Mouse (Mus musculus) urinary bladder, postnatal 25 days (tissue): ENCODE results near the gene Dnah17.
A peak's percentile ranks its signal among the peaks of the same experiment; 100 is the strongest.

Experiments used
- DNase-seq: peaks from one replicate; pipeline ENCODE4 v3.0.0; 2022; ENCODE audit warnings: low spot score

Gene Dnah17

DNA sequence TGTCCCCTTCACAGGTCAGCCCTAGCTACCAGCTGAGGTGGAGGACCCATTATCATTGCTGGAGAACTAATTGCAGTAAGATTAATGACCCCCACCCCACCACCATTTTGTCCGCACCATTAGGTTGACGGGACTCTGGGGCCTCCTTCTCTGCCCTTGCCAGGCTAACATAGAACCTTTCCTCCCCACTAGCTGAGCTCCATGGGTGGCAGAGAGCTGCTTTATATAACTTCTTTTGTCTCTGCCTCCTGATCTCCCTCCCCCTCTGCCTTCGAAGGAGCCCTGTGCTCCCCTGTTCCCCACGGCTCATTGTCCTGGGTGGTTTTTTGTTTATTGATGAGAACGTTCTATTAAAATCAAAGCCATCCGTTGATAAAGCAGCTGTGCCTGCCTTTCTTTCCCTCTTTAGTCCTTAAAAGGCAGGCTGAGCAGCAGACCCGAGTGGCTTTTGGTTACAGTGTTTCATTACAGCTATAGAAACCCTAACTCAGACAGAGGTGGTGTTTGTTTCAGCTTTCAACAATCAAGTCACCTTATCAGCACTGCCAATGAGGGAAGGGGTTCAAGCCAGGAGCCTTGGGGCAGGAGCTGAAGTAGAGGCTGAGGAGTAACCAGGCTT lies 12.2 kb upstream of the Dnah17 start:
- DNase-seq = no peak

DNA sequence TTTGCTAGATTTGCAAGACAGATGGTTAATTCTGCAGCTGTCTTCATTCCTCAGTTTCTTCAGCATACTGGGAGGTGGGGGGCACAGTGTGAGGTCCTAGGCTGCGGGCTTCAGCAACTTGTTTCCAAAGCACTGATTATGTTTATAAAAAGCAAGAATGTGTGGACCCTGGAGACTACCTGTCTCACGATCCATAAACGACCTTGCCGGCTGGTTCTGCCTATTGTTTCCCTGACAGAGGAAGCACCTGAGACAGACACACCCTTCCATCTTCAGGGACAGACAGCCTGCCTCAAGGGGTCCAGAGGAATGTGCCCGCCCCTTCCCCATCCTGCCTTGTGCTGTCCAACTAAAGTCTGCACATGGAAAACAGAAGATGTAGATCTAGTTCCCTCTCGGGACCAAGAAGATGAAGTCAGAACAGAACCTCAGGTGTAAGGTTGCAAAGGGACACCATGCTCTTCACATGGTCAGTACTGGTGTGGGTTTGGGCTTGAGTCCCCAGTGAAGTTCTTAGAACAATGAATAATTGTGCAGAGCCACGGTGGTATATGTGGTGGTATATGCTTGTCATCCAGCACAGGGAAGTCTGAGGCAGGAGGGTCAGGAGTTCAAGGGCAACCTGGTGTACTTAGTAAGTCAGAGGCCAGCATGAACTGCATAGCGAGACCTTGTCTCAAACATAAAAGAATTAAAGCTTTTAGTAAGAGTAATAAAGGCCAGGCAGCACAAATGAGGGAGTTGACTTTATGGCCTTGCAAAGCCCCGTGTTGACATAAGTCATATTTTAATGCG lies 10.5 kb upstream of the Dnah17 start:
- DNase-seq = no peak

DNA sequence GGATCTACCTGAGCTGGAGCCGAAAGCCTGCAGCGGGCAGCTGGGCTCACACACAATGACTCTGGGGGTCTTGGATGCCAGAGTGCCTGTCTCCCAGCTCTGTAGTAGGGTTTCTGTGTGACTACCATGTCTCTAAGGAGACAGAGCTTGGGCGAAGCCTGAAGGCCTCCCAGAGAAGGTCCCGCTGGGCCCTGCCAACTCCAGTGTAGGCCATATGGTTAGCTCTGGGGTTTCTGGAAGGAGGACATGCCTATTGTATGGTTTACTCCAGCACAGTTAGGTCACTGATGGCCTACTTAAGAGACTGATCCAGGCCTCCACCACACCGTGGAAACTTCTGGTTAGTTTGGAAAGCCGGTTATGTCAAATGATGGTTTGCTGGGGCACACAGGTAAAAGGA lies 7.9 kb upstream of the Dnah17 start:
- no peak for DNase-seq

DNA sequence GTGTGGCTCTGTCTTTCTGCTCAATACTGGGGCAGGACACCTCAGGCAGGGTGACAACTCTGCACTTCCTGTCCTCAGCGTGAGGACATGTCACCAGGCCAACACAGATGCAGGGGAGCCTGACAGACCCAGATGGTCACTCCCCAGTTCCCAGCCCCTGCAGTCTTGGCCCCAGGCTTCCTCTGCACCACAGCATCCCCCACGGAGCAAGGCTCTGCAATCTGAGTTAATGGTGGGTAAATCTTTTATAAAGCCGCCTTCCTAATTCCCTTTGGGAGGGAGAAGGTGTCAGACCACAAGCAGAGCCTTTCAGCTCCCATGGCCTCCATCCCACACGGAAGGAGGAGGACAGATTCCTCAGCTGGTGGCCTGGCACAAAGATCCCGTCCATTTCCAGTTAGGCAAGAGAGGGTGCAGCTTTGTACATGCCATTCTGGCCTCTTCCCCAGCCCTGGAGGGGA lies 5.8 kb upstream of the Dnah17 start:
- DNase-seq = no peak

DNA sequence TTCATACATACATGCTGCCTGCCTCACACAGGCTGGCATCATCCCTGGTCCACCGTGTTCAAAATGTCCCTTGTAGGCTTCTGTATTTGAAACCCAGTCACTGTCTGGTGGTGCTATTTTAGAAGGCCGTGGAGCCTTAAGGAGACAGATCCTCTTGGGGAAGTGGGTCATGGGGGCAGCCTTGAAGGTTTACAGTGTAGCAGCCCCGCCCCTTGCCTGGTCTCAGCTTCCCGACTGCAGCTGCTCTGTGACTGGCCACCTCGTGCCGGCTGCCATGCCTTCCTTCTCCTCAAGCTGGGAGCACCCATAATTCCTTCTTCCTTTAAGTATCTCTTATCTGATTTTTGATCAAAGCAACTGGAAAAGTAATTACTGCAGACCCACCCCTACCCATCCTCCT lies 4.8 kb upstream of the Dnah17 start:
- no peak for DNase-seq

DNA sequence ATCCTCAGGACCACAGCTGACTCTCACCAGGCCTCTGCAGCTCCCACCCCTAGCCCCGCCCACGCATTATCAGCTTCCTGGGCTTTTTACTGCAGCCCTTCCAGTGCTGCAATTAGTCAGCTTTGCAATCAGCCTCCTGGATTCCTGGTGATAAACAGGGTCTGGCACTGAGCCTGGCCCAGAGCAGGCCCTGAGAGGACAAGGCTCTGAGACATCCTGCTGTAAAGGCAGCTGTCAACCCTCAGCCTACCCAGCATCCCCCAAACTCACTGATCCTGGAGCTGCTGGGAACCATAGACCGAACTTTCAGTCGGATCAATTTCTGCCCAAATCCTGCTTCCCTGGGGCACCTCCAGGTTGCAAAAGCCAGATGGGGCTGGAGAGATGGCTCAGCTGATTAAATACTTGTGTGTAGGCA lies 3.3 kb upstream of the Dnah17 start:
- DNase-seq = no peak

DNA sequence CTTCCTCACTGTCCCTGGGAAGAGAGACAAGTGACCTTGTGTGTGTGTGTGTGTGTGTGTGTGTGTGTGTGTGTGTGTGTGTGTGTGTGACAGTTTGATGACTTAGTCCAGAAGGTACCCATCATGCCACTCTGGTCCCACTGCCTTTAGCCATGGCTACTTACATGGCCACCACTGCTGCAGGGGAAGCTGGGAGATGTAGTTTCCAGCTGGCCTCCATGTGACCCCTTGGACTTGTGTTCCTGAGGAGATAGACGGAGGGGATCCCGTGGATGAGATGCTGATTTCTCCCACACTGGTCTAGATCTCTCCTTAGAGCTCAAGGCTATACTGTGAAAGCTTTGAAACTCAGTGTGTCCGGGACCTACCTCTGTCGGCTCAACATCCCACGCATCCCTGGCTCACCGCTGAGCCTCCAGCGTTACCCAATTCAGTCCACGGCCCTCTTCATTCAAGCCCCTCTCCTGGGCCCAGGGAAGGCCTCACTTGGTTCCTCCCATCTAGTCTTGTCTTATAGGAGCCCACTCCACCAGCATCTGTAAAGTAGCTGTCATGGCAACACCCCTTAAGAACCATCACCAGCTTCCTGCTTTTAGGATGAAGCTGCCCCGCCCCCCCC lies 2.8 kb upstream of the Dnah17 start:
- DNase-seq = no peak

DNA sequence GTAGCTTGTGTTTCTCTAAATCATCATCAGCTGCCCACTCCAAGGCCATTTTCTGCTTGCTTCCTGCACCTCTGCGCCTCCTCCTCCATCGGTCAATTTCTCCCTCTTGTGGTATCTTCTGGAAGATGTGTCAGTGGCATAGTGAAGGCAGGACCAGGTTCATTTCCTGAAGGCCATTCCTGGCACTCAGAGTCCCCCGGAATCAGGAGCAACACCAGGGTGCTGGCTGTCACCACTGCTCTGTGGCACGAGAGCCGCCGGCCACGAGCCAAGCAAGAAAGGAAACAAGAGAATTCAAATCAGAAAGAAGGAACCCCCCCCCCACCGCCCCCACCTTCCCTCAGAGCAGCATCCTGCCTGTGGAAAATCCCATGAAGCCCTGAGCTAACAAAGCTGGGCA lies 1.7 kb upstream of the Dnah17 start:
- no peak for DNase-seq

DNA sequence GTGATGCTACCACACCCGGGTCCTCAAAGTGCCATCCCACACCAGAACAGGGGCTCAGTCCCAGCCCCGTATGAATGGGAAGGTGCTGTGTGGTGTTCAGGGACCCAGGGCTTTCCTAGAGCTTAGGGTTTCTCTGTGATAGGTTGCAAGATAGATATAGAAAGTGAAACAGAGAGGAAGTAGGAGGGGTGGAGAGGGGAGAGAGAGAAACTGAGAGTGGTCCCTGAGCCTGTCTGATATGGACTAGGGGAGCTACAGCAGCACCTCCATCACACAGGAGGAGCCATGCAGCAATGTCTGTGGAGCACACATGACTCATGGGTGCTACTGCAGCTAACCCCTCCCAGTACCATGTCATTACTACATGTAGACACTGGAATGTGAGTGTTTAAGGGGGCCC lies 622 bp downstream of the Dnah17 start:
- no peak for DNase-seq

DNA sequence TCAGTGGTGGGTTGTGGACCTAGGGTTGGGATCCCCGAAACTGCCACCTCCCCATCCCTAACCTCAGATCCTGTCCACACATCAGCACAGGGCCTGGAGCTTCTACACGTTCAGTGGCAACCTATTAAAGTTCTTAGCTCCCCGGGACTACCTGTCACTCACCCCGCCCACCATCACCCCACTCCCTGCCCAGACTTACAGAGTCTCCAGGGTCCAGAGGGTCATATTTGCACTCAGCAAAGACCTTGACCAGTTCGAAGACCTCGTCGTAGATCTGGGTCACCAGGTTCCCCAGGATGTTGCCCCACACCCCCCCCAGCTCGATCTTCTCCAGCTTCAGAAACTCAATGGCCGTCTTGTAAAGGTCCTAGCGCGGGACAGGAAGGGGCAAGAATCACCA lies 8.8 kb downstream of the Dnah17 start:
- DNase-seq = no peak

DNA sequence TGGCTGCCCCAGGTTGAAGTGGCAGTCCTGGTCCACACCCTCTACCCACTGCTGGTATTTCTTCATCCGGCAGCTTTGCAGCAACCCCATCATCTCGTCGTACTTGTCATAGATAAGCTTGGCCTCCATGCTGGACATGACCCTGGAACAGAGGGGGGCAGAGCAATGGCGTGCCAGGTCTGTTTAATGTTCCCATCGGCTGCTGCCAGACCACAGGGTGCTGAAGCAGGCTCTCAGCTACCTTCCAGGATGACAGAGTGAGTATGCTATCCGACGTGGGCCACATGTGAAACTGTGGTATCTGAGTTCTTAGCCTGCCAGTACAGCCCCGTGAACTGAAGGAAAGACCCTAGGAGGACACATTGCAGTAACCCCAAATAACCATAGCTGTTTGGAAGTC lies 11.7 kb downstream of the Dnah17 start:
- DNase-seq = no peak

DNA sequence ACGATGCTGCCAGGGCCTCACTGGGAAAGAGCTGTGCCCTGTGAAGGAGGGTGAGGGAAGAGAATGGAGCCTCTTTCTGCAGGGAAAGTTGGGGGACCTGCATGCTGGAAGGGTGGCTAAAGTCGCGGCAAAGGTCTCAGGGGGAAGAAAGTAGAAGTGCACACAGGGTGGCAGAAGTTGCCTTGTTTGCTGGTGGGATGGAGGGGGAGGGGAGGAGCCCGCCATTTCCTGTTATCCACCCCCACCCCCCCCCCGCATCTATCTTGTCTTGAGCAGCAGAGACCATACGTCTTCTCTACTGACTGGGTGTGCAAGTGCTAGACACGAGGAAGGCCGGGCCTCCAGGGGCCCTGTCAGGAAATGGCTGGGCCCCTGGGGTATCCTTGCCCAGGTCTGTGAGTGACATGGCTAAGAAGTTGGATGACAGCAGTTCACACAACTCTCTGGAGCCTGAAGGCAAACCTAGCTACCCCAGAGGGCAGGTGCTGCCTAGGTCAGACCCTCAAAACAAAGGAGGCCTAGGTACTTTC lies 15.8 kb downstream of the Dnah17 start:
- no peak for DNase-seq

DNA sequence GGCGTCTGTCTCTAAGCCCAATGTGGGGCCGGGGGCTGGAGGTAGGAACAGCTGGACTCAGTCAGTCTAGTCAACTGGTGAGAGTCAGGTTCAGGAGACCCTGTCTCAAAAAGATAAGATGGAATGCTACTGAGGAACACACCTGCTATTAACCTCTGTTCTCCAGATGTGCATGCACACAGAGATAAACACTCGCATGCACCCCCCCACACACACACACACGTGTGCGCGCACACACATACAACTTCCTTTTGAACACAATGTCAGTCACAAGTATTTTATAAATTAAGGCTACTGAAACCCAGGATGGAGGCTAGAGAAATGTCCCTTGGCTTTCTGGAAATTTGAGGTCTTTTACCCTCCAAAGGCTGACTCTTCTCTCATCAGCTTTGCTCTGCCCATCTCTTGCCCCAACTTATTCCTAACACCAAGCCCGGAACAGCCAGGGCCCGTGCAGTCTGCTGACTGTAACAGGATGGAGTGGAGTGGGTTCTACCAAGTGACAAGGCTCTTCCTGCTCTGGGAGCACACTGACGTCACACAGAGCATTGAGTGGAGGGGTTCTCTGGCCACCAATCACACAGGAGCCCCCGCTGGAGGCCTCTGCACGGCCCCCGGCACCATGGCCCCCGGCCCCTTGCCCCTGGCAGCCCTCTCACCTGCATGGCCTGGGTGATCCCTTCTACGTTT lies 16.8 kb downstream of the Dnah17 start:
- no peak for DNase-seq

DNA sequence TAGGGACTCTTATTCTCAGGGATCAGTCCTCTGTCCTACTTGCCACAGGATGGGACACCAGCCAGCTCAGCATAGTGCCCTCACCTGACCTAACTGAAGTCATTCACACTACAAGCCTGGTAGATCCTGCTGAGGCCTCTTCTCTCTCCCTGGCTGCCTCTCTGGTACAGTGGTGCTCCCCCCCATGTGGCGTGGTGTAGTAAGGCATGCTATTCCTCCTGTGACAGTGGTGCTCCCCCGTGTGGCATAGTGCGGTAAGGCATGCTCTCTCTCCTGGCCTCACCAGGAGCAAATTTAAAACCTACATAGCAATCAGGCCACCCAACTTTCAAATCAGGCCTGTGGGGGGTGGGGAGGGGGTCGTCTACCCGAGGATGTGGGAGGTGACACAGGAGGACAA lies 26.4 kb downstream of the Dnah17 start:
- peak; percentile 78 for DNase-seq

DNA sequence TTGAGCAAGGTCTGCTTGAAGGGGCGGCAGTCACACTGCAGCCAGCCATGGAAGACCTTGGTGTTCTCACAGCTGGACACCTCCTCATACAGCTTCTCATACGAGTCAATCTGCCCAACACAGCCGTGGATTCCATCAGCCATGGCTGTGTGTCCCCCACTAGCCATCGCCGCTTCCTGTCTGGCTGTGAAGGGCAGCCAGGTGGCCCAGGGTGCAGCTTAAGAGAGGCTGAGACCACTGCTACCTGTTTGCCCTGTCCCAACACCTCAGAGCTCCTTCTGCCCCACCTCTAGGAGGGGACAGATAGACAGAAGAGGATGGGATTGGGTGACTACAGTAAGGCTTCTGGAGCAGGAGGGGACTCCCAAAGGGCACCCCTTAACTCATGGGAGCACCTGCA lies 27.1 kb downstream of the Dnah17 start:
- DNase-seq = no peak

DNA sequence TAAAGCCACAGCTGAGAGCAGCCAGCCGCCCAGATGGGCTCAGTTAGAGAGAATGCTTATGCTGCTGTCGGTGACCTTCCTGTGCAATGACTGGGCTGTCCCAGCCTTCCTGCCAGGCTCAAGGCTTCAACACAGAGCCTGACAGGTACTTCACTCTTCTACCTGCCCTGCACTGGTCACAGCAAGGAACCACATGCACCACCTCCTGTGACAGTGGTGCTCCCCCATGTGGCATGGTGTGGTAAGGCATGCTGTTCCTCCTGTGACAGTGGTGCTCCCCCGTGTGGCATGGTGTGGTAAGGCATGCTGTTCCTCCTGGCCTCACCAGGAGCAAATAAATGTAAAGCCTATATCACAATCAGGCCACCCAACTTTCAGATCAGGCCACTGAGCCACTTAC lies 27.6 kb downstream of the Dnah17 start:
- peak; percentile 92 for DNase-seq

DNA sequence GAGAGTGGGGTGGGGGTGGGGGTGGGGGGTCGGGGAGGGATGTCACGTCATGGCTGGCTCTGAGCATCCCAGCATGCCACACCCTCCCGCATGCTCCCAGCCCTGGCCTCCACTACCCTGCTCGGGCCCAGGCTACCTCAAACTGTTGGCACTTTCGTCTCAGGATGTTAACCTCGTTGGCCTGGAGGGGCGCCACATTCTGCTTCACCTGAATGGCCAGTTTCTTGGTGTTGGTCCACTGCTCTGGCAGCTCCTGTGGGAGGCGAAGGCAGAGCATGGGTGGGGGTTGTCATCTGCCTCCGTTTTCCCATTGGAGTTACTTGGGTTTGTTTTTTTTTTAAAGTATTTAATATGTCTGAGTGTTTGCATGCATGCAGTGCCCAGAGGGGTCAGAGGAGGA lies 29.3 kb downstream of the Dnah17 start:
- no peak for DNase-seq

DNA sequence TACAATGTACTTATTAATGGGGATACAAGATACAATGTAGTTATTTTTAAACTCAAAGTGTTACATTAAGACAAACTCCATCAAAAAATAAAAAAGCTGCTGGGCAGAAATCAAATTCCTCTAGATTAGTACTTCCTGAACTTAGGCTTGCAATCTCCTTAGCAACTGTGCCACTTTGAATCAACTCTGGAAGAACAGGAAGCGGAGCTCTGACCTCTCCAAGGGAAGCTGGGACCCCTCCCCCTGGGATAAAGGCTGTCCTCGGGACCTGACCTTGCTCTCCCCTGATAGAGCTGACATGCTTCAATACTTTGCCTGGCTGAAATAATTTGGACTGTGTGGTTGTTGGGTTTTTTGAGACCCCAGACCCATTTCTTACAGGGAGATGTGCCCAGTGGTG lies 33.7 kb downstream of the Dnah17 start:
- no peak for DNase-seq

DNA sequence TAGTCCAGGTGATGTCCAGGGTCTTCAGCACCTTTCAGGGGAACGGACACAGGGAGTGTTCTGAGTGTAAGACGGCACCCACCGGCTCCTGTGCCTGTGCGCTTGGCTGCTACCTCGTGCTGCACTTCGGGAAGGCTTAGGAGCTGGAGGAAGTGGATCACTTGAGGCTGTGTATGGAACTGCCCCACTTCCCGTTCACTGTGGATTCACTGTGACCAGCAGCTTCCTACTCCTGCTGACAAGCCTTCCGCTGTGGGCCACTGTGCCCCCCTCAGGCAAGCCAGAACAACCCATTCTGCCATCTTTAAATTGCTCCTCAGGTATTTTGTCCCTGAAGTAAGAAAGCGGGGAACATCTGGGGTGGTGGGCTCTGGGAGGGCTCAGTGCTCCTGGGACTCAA lies 35.4 kb downstream of the Dnah17 start:
- no peak for DNase-seq

DNA sequence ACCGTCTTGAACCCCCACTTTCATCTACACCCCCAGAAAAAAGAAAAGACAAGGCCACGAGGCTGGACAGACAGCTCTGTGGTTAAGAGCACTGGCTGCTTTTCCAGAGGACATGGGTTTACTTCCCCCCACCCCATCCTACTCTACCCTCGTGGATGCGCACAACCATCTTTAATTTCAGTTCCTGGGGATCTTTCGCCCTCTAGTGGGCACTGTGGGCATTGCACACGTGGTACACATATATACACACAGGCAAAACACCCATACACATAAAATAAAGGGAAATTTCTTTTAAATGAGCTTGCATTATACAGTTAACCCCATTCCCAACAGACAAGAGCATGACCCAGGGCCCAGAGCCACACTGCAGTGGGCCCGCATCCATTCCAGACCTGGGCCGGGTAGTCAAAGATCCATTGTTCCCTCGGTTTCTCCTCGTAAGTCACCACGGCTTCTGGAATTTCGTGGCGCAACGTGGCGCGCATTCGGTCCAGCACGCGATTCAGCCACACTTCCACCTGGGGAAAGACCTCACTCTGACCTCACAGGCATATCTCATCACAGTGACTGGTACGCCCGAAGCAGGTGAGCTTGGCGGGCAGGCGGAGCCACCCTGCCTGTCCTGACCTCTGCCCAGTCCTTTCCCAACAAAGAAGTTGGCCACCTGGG lies 39.3 kb downstream of the Dnah17 start:
- no peak for DNase-seq

DNA sequence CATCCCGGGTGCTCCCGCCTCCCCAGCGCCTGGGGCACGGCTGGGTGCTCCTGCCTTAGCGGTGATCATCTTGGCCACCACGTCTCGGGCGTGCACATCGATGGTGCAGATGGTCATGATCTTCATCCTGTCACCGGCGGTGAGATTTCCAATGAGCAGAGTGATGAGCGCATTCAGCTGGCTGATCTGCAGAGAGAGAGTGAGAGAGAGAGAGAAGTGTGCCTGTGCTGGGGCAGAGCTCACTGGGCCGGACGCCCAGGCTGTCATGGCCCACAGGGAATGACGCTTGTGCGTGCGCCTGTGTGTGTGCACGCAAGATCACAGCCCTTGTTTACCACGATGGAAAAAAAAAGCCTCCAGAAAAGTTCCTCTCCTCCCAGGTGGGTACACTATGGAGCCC lies 41.5 kb downstream of the Dnah17 start:
- no peak for DNase-seq

DNA sequence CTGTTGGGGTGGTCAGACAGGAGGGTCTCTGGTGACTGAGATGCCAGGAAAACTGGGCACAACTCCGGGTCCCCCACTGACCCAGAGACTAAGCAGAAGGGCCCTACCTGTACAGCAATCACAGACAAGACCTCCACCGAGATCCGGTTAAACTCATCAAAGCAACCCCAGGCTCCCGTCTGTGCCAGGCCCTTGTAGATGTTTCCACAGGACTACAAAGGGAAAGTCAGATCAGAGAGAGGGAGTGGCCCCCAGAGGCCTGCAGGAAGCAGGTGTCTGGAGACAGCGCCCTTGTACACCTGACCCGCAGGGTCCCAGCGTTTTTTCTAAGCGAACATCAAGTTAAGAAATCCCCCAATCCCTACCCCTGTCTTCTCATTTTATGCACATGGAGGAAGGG lies 44.5 kb downstream of the Dnah17 start:
- no peak for DNase-seq
